9 mouse cellular contexts compared by ENCODE assay signal in genomic region chr3:102735031-102735558, GRCm38 (mm10). TPM values are rescaled to one million over a fixed set of nuclear protein-coding genes. Genes with fewer than 3 reads are reported as not detected.
A peak's percentile ranks its signal among the peaks of the same experiment; 100 is the strongest.
DNase-seq lines count a peak whose midpoint lies in the region; ATAC-seq and TF ChIP-seq lines count a peak whose summit lies in the region.
"Had no signal": no experiment of that assay in that cellular context is flagged by ENCODE, and none has a peak within 500 bp of the region (broad histone marks: within the 10 kb centered on the region; RNA-seq: fewer than 3 reads in every experiment).

No protein-coding gene starts in this region.

- peak overlapping the region; percentile 87 for H3K27ac ChIP-seq in gastrocnemius, adult 2 months
- H3K27ac ChIP-seq in stomach, embryonic 16.5 days (ENCODE audit: low read length) = peak overlapping the region; percentile 93

- H3K36me3 ChIP-seq in stomach, embryonic 16.5 days (ENCODE audit: control insufficient read depth, insufficient read depth, low read length) = no peaks in the 10 kb centered on the region

- DNase-seq in urinary bladder, postnatal 14 days (ENCODE audit: low spot score) = peak; percentile 34
- no peak for DNase-seq in urinary bladder, postnatal 10 days (ENCODE audit: low spot score)
- peak; percentile 37 to 39 for DNase-seq in cerebellum, adult 18-20 months
- peak; percentile 63 for DNase-seq in gastrocnemius, adult 2 months
- peak; percentile 24 for DNase-seq in kidney, postnatal 14 days
- no peak for DNase-seq in right cerebral cortex, adult 2 months (ENCODE audit: low spot score in 2 of 2)

- H3K9me3 ChIP-seq in stomach, embryonic 16.5 days (replicated peaks; ENCODE audit: control insufficient read depth, low read length) = no peaks in the 10 kb centered on the region

- H3K4me1 ChIP-seq in stomach, embryonic 16.5 days (ENCODE audit: control insufficient read depth, insufficient read depth, low read length) = peaks cover 22% of the 10 kb centered on the region

- H3K9ac ChIP-seq in stomach, embryonic 16.5 days (ENCODE audit: low read length) = peak overlapping the region; percentile 87

- H3K27me3 ChIP-seq in stomach, embryonic 16.5 days (ENCODE audit: control insufficient read depth, insufficient read depth, low read length) = 0 out of 2 replicates have a peak, but pooled peaks cover 2% of the 10 kb centered on the region

- no peak for TF ChIP-seq CTCF in gastrocnemius, adult 2 months (IDR thresholded peaks at IDR 0.05)

- peak; percentile 27 for ATAC-seq in megakaryocyte progenitor cell, adult 5-6 weeks (replicated peaks; ENCODE audit: poor library complexity)
- peak; percentile 68; the same call in 1 of the 2 replicates for ATAC-seq in stomach, embryonic 16.5 days (ENCODE audit: insufficient read depth, low FRiP score)

- WGBS in stomach, embryonic 16.5 days = under 1% methylated on average over 33 of the region's 33 CpGs

- intact Hi-C loops in gastrocnemius, adult 2 months (cut with DNase I) = no loop called here

- peak overlapping the region; percentile 91 for H3K4me2 ChIP-seq in stomach, embryonic 16.5 days (ENCODE audit: low read depth, low read length)

- H3K4me3 ChIP-seq in gastrocnemius, adult 2 months = peak overlapping the region; percentile 94
- peak overlapping the region; percentile 81 for H3K4me3 ChIP-seq in stomach, embryonic 16.5 days (replicated peaks; ENCODE audit: low read length)

RNA-seq across cellular contexts. Expression of gene Tspan2, which starts 0.8 kb away (rescaled TPM):
- 1 to 10 TPM; 4.3 to 5.2 TPM for total RNA-seq in gastrocnemius, adult 2 months (2021)
- total RNA-seq in megakaryocyte progenitor cell, adult 5-6 weeks (2015) = 45.7 and 54.5 TPM in 2 replicates
- total RNA-seq in megakaryocyte progenitor cell, adult 5-6 weeks (2017) = 17.8 and 22.1 TPM in 2 replicates
- 26.3 and 29.5 TPM in 2 replicates for polyA plus RNA-seq in stomach, embryonic 16.5 days (2015; fragmentation: Nextera tagmentation; extraction: Ambion mirVana)

RNA-seq across cellular contexts. Expression of gene Tshb, which starts 47.4 kb away (rescaled TPM):
- not detected for total RNA-seq in gastrocnemius, adult 2 months (2021)
- total RNA-seq in megakaryocyte progenitor cell, adult 5-6 weeks (2015) = not detected in 2 replicates
- total RNA-seq in megakaryocyte progenitor cell, adult 5-6 weeks (2017) = not detected in 2 replicates
- 0.09 and 0.16 TPM in 2 replicates for polyA plus RNA-seq in stomach, embryonic 16.5 days (2015; fragmentation: Nextera tagmentation; extraction: Ambion mirVana)
- total RNA-seq: heart, postnatal 10 days had no signal

Comparison
In these comparisons a context has a peak if more than half of its experiments do, and no peak if none do; other contexts are left out.
1. DNase-seq: peak in urinary bladder, postnatal 14 days (single experiment), cerebellum, adult 18-20 months (2 of 2), gastrocnemius, adult 2 months (single experiment) and kidney, postnatal 14 days (single experiment); none in urinary bladder, postnatal 10 days (single experiment) and right cerebral cortex, adult 2 months (0 of 2).